18 mouse cellular contexts compared by ENCODE assay signal in genomic region chr9:70243708-70244107, GRCm38 (mm10). TPM values are rescaled to one million over a fixed set of nuclear protein-coding genes. Genes with fewer than 3 reads are reported as not detected.
DNase-seq lines count a peak whose midpoint lies in the region; ATAC-seq and TF ChIP-seq lines count a peak whose summit lies in the region.
"Had no signal": no experiment of that assay in that cellular context is flagged by ENCODE, and none has a peak within 500 bp of the region (broad histone marks: within the 10 kb centered on the region; RNA-seq: fewer than 3 reads in every experiment).

No protein-coding gene starts in this region.

- peak overlapping the region; percentile 72 for H3K27ac ChIP-seq in gastrocnemius, adult 2 months
- peak overlapping the region; percentile 84 for H3K27ac ChIP-seq in lung, embryonic 15.5 days
- H3K27ac ChIP-seq in intestine, embryonic 14.5 days (ENCODE audit: low read depth): peak overlapping the region; percentile 82; the same call in 1 of the 2 replicates
- peak overlapping the region; percentile 52 for H3K27ac ChIP-seq in stomach, embryonic 15.5 days
- H3K27ac ChIP-seq: embryonic facial prominence, embryonic 10.5 days; forebrain, embryonic 15.5 days; hindbrain, embryonic 12.5 days; macrophage; midbrain, embryonic 10.5 days had no signal

- H3K4me3 ChIP-seq in gastrocnemius, adult 2 months: peak overlapping the region; percentile 4; the same call in 1 of the 2 replicates
- H3K4me3 ChIP-seq in lung, embryonic 15.5 days: no peak overlapping the region
- no peak overlapping the region for H3K4me3 ChIP-seq in intestine, embryonic 14.5 days (ENCODE audit: low read depth, low read length)
- H3K4me3 ChIP-seq in stomach, embryonic 15.5 days (replicated peaks): no peak overlapping the region
- H3K4me3 ChIP-seq: embryonic facial prominence, embryonic 10.5 days; forebrain, embryonic 15.5 days; heart, embryonic 12.5 days; hindbrain, embryonic 12.5 days; midbrain, embryonic 10.5 days had no signal

- no peak for TF ChIP-seq CTCF in gastrocnemius, adult 2 months (IDR thresholded peaks at IDR 0.05)

- H3K27me3 ChIP-seq in lung, embryonic 15.5 days: no peaks in the 10 kb centered on the region
- H3K27me3 ChIP-seq in intestine, embryonic 14.5 days (replicated peaks; ENCODE audit: control insufficient read depth, insufficient read depth, low read length): no peaks in the 10 kb centered on the region
- no peaks in the 10 kb centered on the region for H3K27me3 ChIP-seq in stomach, embryonic 15.5 days (replicated peaks)
- H3K27me3 ChIP-seq: forebrain, embryonic 15.5 days; heart, embryonic 12.5 days; hindbrain, embryonic 12.5 days had no signal

- H3K4me1 ChIP-seq in lung, embryonic 15.5 days: peaks cover 59% of the 10 kb centered on the region
- H3K4me1 ChIP-seq in intestine, embryonic 14.5 days (replicated peaks; ENCODE audit: control insufficient read depth, insufficient read depth, low read length): peaks cover 38% of the 10 kb centered on the region
- peaks cover 41% of the 10 kb centered on the region for H3K4me1 ChIP-seq in stomach, embryonic 15.5 days
- H3K4me1 ChIP-seq: forebrain, embryonic 15.5 days; hindbrain, embryonic 12.5 days had no signal

- ATAC-seq in lung, embryonic 15.5 days (ENCODE audit: borderline replicate concordance, extremely low read depth, low FRiP score, low TSS enrichment): no peak
- no peak for ATAC-seq in intestine, embryonic 14.5 days (replicated peaks; ENCODE audit: low FRiP score, low TSS enrichment, low read depth)
- ATAC-seq in stomach, embryonic 15.5 days (ENCODE audit: insufficient read depth, low FRiP score, low read depth): no peak
- ATAC-seq: forebrain, embryonic 15.5 days had no signal

- intact Hi-C loops in gastrocnemius, adult 2 months (cut with DNase I): no loop called here

- 60% methylated on average over 2 of the region's 2 CpGs for WGBS in lung, embryonic 15.5 days
- WGBS in intestine, embryonic 14.5 days: 50% methylated on average over 2 of the region's 2 CpGs
- WGBS in stomach, embryonic 15.5 days: 60% methylated on average over 2 of the region's 2 CpGs

- H3K9me3 ChIP-seq in lung, embryonic 15.5 days: no peaks in the 10 kb centered on the region
- H3K9me3 ChIP-seq in intestine, embryonic 14.5 days (ENCODE audit: control insufficient read depth, low read length): no peaks in the 10 kb centered on the region
- H3K9me3 ChIP-seq in stomach, embryonic 15.5 days: no peaks in the 10 kb centered on the region
- H3K9me3 ChIP-seq: embryonic facial prominence, embryonic 10.5 days; forebrain, embryonic 15.5 days; hindbrain, embryonic 12.5 days; midbrain, embryonic 10.5 days had no signal

- DNase-seq in gastrocnemius, adult 2 months: no peak
- DNase-seq in gastrocnemius, adult 8-10 months (ENCODE audit: low spot score in 2 of 2): no peak
- DNase-seq in lung, adult 18-20 months: no peak
- no peak for DNase-seq in intestine, embryonic 14.5 days (ENCODE audit: low spot score)
- DNase-seq in urinary bladder, postnatal 25 days (ENCODE audit: low spot score): no peak
- DNase-seq in frontal cortex, postnatal 36 days (ENCODE audit: low spot score in 2 of 2): no peak
- DNase-seq: cerebellum, adult 9-10 months; heart, postnatal 14 days; retina, postnatal 1 day; thymus, postnatal 36 days had no signal

- H3K9ac ChIP-seq in lung, embryonic 15.5 days: no peak overlapping the region
- no peak overlapping the region for H3K9ac ChIP-seq in intestine, embryonic 14.5 days (ENCODE audit: low read length)
- no peak overlapping the region for H3K9ac ChIP-seq in stomach, embryonic 15.5 days
- H3K9ac ChIP-seq: forebrain, embryonic 15.5 days; heart, embryonic 12.5 days; hindbrain, embryonic 12.5 days had no signal

- H3K36me3 ChIP-seq in lung, embryonic 15.5 days: no peaks in the 10 kb centered on the region
- H3K36me3 ChIP-seq in intestine, embryonic 14.5 days (ENCODE audit: control insufficient read depth, insufficient read depth, low read length): no peaks in the 10 kb centered on the region
- no peaks in the 10 kb centered on the region for H3K36me3 ChIP-seq in stomach, embryonic 15.5 days
- H3K36me3 ChIP-seq: embryonic facial prominence, embryonic 10.5 days; forebrain, embryonic 15.5 days; heart, embryonic 12.5 days; hindbrain, embryonic 12.5 days; midbrain, embryonic 10.5 days had no signal

- H3K4me2 ChIP-seq in lung, embryonic 15.5 days: peak overlapping the region; percentile 17; the same call in 1 of the 2 replicates
- no peak overlapping the region; the same call in 1 of the 2 replicates for H3K4me2 ChIP-seq in intestine, embryonic 14.5 days (ENCODE audit: low read length)
- H3K4me2 ChIP-seq in stomach, embryonic 15.5 days: no peak overlapping the region
- H3K4me2 ChIP-seq: forebrain, embryonic 15.5 days; heart, embryonic 12.5 days; hindbrain, embryonic 12.5 days had no signal

RNA-seq across cellular contexts. Expression of gene Myo1e, which starts 36.6 kb away (rescaled TPM):
- total RNA-seq in gastrocnemius, adult 2 months (2021): 10 to 100 TPM in 1 of 2 experiments, 1 to 10 TPM in 1; 5.7 to 11.7 TPM
- 1 to 10 TPM; 4.7 to 8.3 (median 5.3) TPM for total RNA-seq in gastrocnemius, adult 8-10 months (2022)
- 36.3 and 40.3 TPM in 2 replicates for polyA plus RNA-seq in lung, embryonic 15.5 days (2015; fragmentation: Nextera tagmentation; extraction: Ambion mirVana)
- 17.0 and 17.4 TPM in 2 replicates for polyA plus RNA-seq in intestine, embryonic 14.5 days (2014; fragmentation: Nextera tagmentation; extraction: Ambion mirVana)
- 24.2 and 28.2 TPM in 2 replicates for polyA plus RNA-seq in stomach, embryonic 15.5 days (2015; fragmentation: Nextera tagmentation; extraction: Ambion mirVana)
